Mouse (Mus musculus): ENCODE measurements at regions not wholly inside any gene's neighbourhood (a gene's known extent, or its start where the extent isn't known, plus 50 kb on each side); places are given as distances from the start of the nearest gene placed in this dataset.
A peak's percentile ranks its signal among the peaks of the same experiment; 100 is the strongest.

GRCm38 (mm10) chr14:89405011-89405712 lies 934.0 kb upstream of the Pcdh20 start:
- ATAC-seq, result no peak
- no peaks in the 10 kb centered on the region for H3K27me3 ChIP-seq (replicated peaks; ENCODE audit: control insufficient read depth, insufficient read depth, low read length)
- no peak overlapping the region for H3K27ac ChIP-seq (ENCODE audit: low read depth, low read length)
- WGBS, result 83% methylated on average over 3 of the region's 3 CpGs
- TF ChIP-seq CTCF (IDR thresholded peaks at IDR 0.05; ENCODE audit: low read depth), result no peak
- H3K4me3 ChIP-seq (ENCODE audit: low read depth, low read length), result no peak overlapping the region
- no peaks in the 10 kb centered on the region for H3K4me1 ChIP-seq (replicated peaks; ENCODE audit: control insufficient read depth, insufficient read depth, low read length)
- no peak overlapping the region for H3K4me2 ChIP-seq (replicated peaks; ENCODE audit: low read depth)
- no peak overlapping the region for H3K9ac ChIP-seq (ENCODE audit: low read depth, low read length)
- no peaks in the 10 kb centered on the region for H3K9me3 ChIP-seq (ENCODE audit: control insufficient read depth)
- H3K36me3 ChIP-seq (ENCODE audit: control insufficient read depth, insufficient read depth), result no peaks in the 10 kb centered on the region

GRCm38 (mm10) chr14:89402568-89403339 lies 931.6 kb upstream of the Pcdh20 start:
- ATAC-seq, result no peak
- no peak overlapping the region for H3K4me3 ChIP-seq (ENCODE audit: low read depth, low read length)
- no peaks in the 10 kb centered on the region for H3K36me3 ChIP-seq (ENCODE audit: control insufficient read depth, insufficient read depth)
- no peak overlapping the region for H3K4me2 ChIP-seq (replicated peaks; ENCODE audit: low read depth)
- no peaks in the 10 kb centered on the region for H3K27me3 ChIP-seq (replicated peaks; ENCODE audit: control insufficient read depth, insufficient read depth, low read length)
- 0 out of 2 replicates have a peak, but pooled peaks have one; percentile 15 for TF ChIP-seq CTCF (IDR thresholded peaks at IDR 0.05; ENCODE audit: low read depth)
- no peaks in the 10 kb centered on the region for H3K4me1 ChIP-seq (replicated peaks; ENCODE audit: control insufficient read depth, insufficient read depth, low read length)
- no peaks in the 10 kb centered on the region for H3K9me3 ChIP-seq (ENCODE audit: control insufficient read depth)
- H3K9ac ChIP-seq (ENCODE audit: low read depth, low read length), result no peak overlapping the region
- 37% methylated on average over 3 of the region's 3 CpGs for WGBS
- no peak overlapping the region for H3K27ac ChIP-seq (ENCODE audit: low read depth, low read length)

DNA sequence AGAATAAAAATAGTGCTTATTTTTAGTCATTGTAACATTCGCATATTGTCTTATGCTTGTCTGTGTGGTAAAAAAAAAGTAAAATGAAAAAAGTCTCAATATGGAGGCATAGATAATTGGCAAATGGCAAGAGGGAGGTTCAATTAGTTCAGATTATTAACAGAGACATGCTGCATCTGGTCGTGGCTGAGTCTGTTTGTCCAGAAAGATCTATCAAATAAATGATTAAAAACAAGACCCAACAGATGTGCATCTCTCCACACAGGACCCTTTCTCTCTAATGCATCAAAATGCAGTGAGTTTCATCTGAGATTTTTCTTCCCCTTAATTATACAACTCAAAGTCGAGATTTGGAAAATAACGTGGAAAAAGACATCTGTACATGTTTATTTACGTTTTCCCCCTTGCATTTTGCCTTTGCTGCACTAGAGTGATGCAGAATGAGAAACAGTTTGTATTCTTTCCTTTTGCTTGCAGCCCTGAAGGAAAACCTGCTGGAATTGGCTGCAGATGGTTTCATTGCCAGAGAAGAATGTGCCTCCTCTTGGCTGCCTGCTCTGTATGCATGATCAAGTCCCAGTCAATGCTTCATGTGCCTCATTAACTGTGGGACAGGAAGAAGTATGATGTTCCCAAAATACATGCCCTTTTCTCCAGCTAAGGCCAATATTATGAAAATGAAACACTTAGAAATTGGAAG lies 886.0 kb upstream of the Pcdh20 start:
- Histone ChIP-seq H3K9ac (ENCODE audit: low read depth, low read length) (no peak overlapping the region), H3K4me2 (replicated peaks; ENCODE audit: low read depth) (no peak overlapping the region), H3K27me3 (replicated peaks; ENCODE audit: control insufficient read depth, insufficient read depth, low read length) (no peaks in the 10 kb centered on the region), H3K9me3 (ENCODE audit: control insufficient read depth) (no peaks in the 10 kb centered on the region), H3K36me3 (ENCODE audit: control insufficient read depth, insufficient read depth) (no peaks in the 10 kb centered on the region), H3K4me3 (ENCODE audit: low read depth, low read length) (no peak overlapping the region), H3K27ac (ENCODE audit: low read depth, low read length) (no peak overlapping the region), H3K4me1 (replicated peaks; ENCODE audit: control insufficient read depth, insufficient read depth, low read length) (no peaks in the 10 kb centered on the region)
- TF ChIP-seq CTCF (IDR thresholded peaks at IDR 0.05; ENCODE audit: low read depth), result no peak
- WGBS, result 56% methylated on average over 5 of the region's 5 CpGs
- no peak for ATAC-seq

GRCm38 (mm10) chr14:89347972-89348371 lies 876.8 kb upstream of the Pcdh20 start:
- H3K36me3 ChIP-seq (ENCODE audit: control insufficient read depth, insufficient read depth), result no peaks in the 10 kb centered on the region
- no peaks in the 10 kb centered on the region for H3K27me3 ChIP-seq (replicated peaks; ENCODE audit: control insufficient read depth, insufficient read depth, low read length)
- H3K4me2 ChIP-seq (replicated peaks; ENCODE audit: low read depth), result no peak overlapping the region
- no peaks in the 10 kb centered on the region for H3K4me1 ChIP-seq (replicated peaks; ENCODE audit: control insufficient read depth, insufficient read depth, low read length)
- no peak for ATAC-seq
- WGBS, result 43% methylated on average over 4 of the region's 4 CpGs
- no peak overlapping the region for H3K4me3 ChIP-seq (ENCODE audit: low read depth, low read length)
- peak; percentile 73 for TF ChIP-seq CTCF (IDR thresholded peaks at IDR 0.05; ENCODE audit: low read depth)
- H3K9ac ChIP-seq (ENCODE audit: low read depth, low read length), result no peak overlapping the region
- H3K27ac ChIP-seq (ENCODE audit: low read depth, low read length), result no peak overlapping the region
- no peaks in the 10 kb centered on the region for H3K9me3 ChIP-seq (ENCODE audit: control insufficient read depth)

- no peaks in the 10 kb centered on the region for H3K4me1 ChIP-seq (replicated peaks; ENCODE audit: control insufficient read depth, insufficient read depth, low read length)
- ATAC-seq, result no peak
- no peak overlapping the region for H3K4me3 ChIP-seq (ENCODE audit: low read depth, low read length)
- no peak for TF ChIP-seq CTCF (IDR thresholded peaks at IDR 0.05; ENCODE audit: low read depth)
- no peak overlapping the region for H3K9ac ChIP-seq (ENCODE audit: low read depth, low read length)
- H3K27ac ChIP-seq (ENCODE audit: low read depth, low read length), result no peak overlapping the region
- no peaks in the 10 kb centered on the region for H3K36me3 ChIP-seq (ENCODE audit: control insufficient read depth, insufficient read depth)
- no peaks in the 10 kb centered on the region for H3K9me3 ChIP-seq (ENCODE audit: control insufficient read depth)
- H3K4me2 ChIP-seq (replicated peaks; ENCODE audit: low read depth), result no peak overlapping the region
- H3K27me3 ChIP-seq (replicated peaks; ENCODE audit: control insufficient read depth, insufficient read depth, low read length), result no peaks in the 10 kb centered on the region
These were observed 853.9 kb upstream of the Pcdh20 start for GRCm38 (mm10) chr14:89325116-89325515.

DNA sequence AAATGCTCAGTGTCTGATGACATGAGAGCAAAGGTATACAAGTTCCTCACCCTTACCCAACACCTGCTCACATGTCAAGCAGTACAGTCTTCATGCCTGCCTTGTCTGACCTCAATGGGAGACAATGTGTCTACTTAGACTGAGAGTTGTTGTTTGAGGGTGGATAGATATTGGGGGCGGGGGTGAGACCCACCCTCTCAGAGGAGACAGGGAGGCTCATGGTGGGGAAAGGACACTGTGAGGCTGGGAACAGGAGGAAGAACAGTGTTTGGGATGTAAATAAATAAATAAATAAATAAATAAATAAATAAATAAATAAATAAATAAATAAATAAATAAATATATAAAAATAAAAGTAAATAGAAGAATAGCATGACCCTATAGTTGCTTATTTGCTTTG lies 837.3 kb upstream of the Pcdh20 start:
- Histone ChIP-seq H3K27me3 (replicated peaks; ENCODE audit: control insufficient read depth, insufficient read depth, low read length) (no peaks in the 10 kb centered on the region), H3K4me3 (ENCODE audit: low read depth, low read length) (no peak overlapping the region), H3K27ac (ENCODE audit: low read depth, low read length) (no peak overlapping the region), H3K36me3 (ENCODE audit: control insufficient read depth, insufficient read depth) (no peaks in the 10 kb centered on the region), H3K9ac (ENCODE audit: low read depth, low read length) (no peak overlapping the region), H3K4me2 (replicated peaks; ENCODE audit: low read depth) (no peak overlapping the region), H3K4me1 (replicated peaks; ENCODE audit: control insufficient read depth, insufficient read depth, low read length) (no peaks in the 10 kb centered on the region), H3K9me3 (ENCODE audit: control insufficient read depth) (no peaks in the 10 kb centered on the region)
- ATAC-seq, result no peak
- WGBS, result 92% methylated on average over 1 of the region's 1 CpGs
- TF ChIP-seq CTCF (IDR thresholded peaks at IDR 0.05; ENCODE audit: low read depth), result no peak

Measured in intestine, postnatal 0 days (tissue).